Comparison of ENCODE assay signal across 13 mouse cellular contexts in the genomic region with DNA sequence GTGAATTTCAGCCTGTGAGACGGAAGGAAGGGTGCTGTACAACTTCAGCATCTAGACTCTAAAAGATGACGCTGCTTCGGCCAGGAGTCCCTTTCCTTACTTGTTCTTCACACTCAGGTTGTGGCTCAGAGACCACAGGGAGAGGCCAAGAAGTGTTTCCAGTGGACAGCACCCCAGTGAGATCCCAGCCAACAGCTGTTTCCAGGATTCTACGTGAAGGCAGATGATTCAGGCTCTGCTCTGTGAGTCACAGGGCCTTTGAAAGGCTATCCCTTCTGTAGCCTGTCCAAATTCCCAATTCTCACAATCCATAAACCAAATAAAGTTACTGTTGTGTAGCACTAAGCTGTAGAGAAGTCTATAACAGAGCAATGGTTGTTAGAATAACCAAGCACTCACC.
"Had no signal": no experiment of that assay in that cellular context is flagged by ENCODE, and none has a peak within 500 bp of the region (broad histone marks: within the 10 kb centered on the region; RNA-seq: fewer than 3 reads in every experiment).

No protein-coding gene starts in this region.

- ATAC-seq: liver, embryonic 12.5 days; midbrain, embryonic 16.5 days had no signal

- H3K4me3 ChIP-seq: limb, embryonic 13.5 days; liver, embryonic 12.5 days; lung, embryonic 15.5 days; midbrain, embryonic 12.5 days had no signal

- H3K36me3 ChIP-seq: limb, embryonic 13.5 days; liver, embryonic 12.5 days; lung, embryonic 15.5 days; midbrain, embryonic 12.5 days had no signal

- H3K4me2 ChIP-seq: limb, embryonic 13.5 days; liver, embryonic 12.5 days; lung, embryonic 15.5 days; midbrain, embryonic 12.5 days had no signal

- H3K9ac ChIP-seq: limb, embryonic 13.5 days; liver, embryonic 12.5 days; lung, embryonic 15.5 days; midbrain, embryonic 12.5 days had no signal

- H3K27me3 ChIP-seq: limb, embryonic 13.5 days; liver, embryonic 12.5 days; lung, embryonic 15.5 days; midbrain, embryonic 12.5 days had no signal

- H3K9me3 ChIP-seq: limb, embryonic 13.5 days; liver, embryonic 12.5 days; lung, embryonic 15.5 days; midbrain, embryonic 12.5 days had no signal

- DNase-seq: kidney, adult 8-10 months; kidney, postnatal 25 days; layer of hippocampus, postnatal 36 days; lung, postnatal 14 days; right cerebral cortex, postnatal 14 days; thymus, postnatal 4 days had no signal

- H3K4me1 ChIP-seq: liver, embryonic 12.5 days; lung, embryonic 15.5 days; midbrain, embryonic 12.5 days had no signal

- H3K27ac ChIP-seq: limb, embryonic 13.5 days; liver, embryonic 12.5 days; lung, embryonic 15.5 days; macrophage; midbrain, embryonic 12.5 days; stomach, postnatal 0 days had no signal
